Mouse (Mus musculus) limb, embryonic 12.5 days (tissue): ENCODE results near the gene A830018L16Rik. TPM values are rescaled to one million over a fixed set of nuclear protein-coding genes. Genes with fewer than 3 reads are reported as not detected.
"Not testable (repeated sequence)": the region's sequence is repeated elsewhere in the genome, so short reads cannot be mapped to it uniquely, and the experiment has no call there.

Experiments
- ATAC-seq: fragments of 200-750 bp; cut with Nextera tagmentation; 2 replicates; pipeline ENCODE4 v1.8.0; 2017; ENCODE audit warnings: low read depth, moderate TSS enrichment; ENCODE audit not compliant: insufficient number of reproducible peaks, insufficient read depth, low FRiP score, low TSS enrichment
- H3K27ac ChIP-seq: fragments of 300-500 bp; sonication (generic); 2 replicates; pipeline ENCODE4 v1.5.1; 2016; ENCODE audit warnings: mild to moderate bottlenecking, moderate library complexity
- H3K27me3 ChIP-seq: fragments of 300-500 bp; sonication (generic); 2 replicates; pipeline ENCODE4 v1.6.1; 2016; ENCODE audit warnings: mild to moderate bottlenecking, moderate library complexity
- H3K36me3 ChIP-seq: fragments of 300-500 bp; sonication (generic); 2 replicates; pipeline ENCODE4 v1.6.1; 2016; ENCODE audit warnings: mild to moderate bottlenecking, moderate library complexity
- H3K4me1 ChIP-seq: fragments of 300-500 bp; sonication (generic); replicated peaks from 2 replicates; pipeline ENCODE4 v1.6.1; 2016
- H3K4me2 ChIP-seq: fragments of 300-500 bp; sonication (generic); 2 replicates; pipeline ENCODE4 v1.6.1; 2016; ENCODE audit warnings: mild to moderate bottlenecking, moderate library complexity
- H3K4me3 ChIP-seq: fragments of 300-500 bp; sonication (generic); replicated peaks from 2 replicates; pipeline ENCODE4 v1.5.1; 2016; ENCODE audit warnings: mild to moderate bottlenecking
- H3K9ac ChIP-seq: fragments of 300-500 bp; sonication (generic); replicated peaks from 2 replicates; pipeline ENCODE4 v1.6.1; 2016; ENCODE audit warnings: mild to moderate bottlenecking, moderate library complexity
- H3K9me3 ChIP-seq: fragments of 300-500 bp; sonication (generic); 2 replicates; pipeline ENCODE4 v1.6.1; 2016; ENCODE audit warnings: mild to moderate bottlenecking, moderate library complexity
- WGBS: fragments of 180-500 bp; shearing (Covaris S2); methylation state at CpG from one replicate; pipeline ENCODE4 v1.1.7; 2016; 5-methylcytosine and 5-hydroxymethylcytosine counted together
- polyA plus RNA-seq: library from polyadenylated mRNA; unstranded; fragments of >200 nt; fragmentation: Nextera tagmentation; extraction: Ambion mirVana; gene quantifications from 2 replicates; pipeline ENCODE4 v1.2.1, GENCODE M21; 2016

The A830018L16Rik gene
- polyA plus RNA-seq, 1 experiment from 2014 or later: 2.3 TPM

GRCm38 (mm10) chr1:11467065-11467643 is 53.2 kb downstream of the A830018L16Rik start:
- WGBS: 51% methylated on average over 5 of the region's 5 CpGs
- no peaks in the 10 kb centered on the region for H3K9me3 ChIP-seq
- ATAC-seq: no peak

GRCm38 (mm10) chr1:11492936-11493335 is 79.0 kb downstream of the A830018L16Rik start:
- Histone ChIP-seq H3K4me1 (no peaks in the 10 kb centered on the region), H3K9ac (no peak overlapping the region), H3K36me3 (no peaks in the 10 kb centered on the region), H3K27me3 (no peaks in the 10 kb centered on the region), H3K4me2 (no peak overlapping the region), H3K4me3 (no peak overlapping the region), H3K9me3 (no peaks in the 10 kb centered on the region), H3K27ac (no peak overlapping the region)
- WGBS: 71% methylated on average over 2 of the region's 2 CpGs
- no peak for ATAC-seq

More at GRCm38 (mm10) chr1:11467065-11467643, 53.2 kb downstream of the A830018L16Rik start:
- Histone ChIP-seq H3K4me2 (no peak overlapping the region), H3K4me1 (no peaks in the 10 kb centered on the region), H3K27me3 (no peaks in the 10 kb centered on the region), H3K27ac (no peak overlapping the region), H3K9ac (no peak overlapping the region), H3K36me3 (no peaks in the 10 kb centered on the region), H3K4me3 (no peak overlapping the region)

DNA sequence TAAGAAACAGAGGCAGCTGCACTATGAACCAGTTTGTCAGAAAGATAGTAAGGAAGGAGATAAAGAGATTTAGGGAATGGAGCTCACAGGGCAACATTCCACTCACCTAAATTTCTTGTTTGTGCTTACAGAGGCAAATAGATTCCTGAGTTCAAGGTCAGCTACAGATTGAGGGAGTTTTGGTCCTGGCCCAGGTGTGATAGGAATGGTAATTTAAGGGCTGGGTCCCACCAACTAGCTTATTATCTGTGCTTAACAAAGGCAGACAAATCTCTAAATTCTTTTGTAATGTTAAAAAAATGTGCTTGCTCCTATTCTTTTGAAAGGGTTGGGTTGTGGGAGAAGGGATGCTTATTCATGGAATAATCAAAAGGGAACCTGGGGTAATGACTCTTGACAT is 87.7 kb downstream of the A830018L16Rik start:
- H3K27ac ChIP-seq: no peak overlapping the region
- H3K4me1 ChIP-seq: no peaks in the 10 kb centered on the region
- no peaks in the 10 kb centered on the region for H3K36me3 ChIP-seq
- no peaks in the 10 kb centered on the region for H3K27me3 ChIP-seq
- no peak overlapping the region for H3K9ac ChIP-seq
- H3K4me2 ChIP-seq: no peak overlapping the region
- H3K4me3 ChIP-seq: no peak overlapping the region
- ATAC-seq: no peak
- no peaks in the 10 kb centered on the region for H3K9me3 ChIP-seq

DNA sequence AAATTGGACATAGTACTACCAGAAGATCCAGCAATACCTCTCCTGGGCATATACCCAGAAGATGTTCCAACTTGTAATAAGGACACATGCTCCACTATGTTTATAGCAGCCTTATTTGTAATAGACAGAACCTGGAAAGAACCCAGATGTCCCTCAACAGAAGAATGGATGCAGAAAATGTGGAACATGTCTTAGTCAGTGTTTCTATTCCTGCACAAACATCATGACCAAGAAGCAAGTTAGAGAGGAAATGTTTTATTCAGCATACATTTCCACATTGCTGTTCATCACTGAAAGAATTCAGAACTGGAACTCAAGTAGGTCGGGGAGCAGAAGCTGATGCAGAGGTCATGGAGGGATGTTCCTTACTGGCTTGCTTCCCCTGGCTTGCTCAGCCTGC is 135.9 kb downstream of the A830018L16Rik start:
- H3K4me3 ChIP-seq, ATAC-seq, H3K4me1 ChIP-seq, H3K9ac ChIP-seq, H3K4me2 ChIP-seq, H3K9me3 ChIP-seq, H3K36me3 ChIP-seq, H3K27me3 ChIP-seq, H3K27ac ChIP-seq: not testable (repeated sequence)
- 77% methylated on average over 1 of the region's 1 CpGs for WGBS

GRCm38 (mm10) chr1:11565309-11565708 is 151.4 kb downstream of the A830018L16Rik start:
- Histone ChIP-seq H3K36me3 (no peaks in the 10 kb centered on the region), H3K4me1 (no peaks in the 10 kb centered on the region), H3K9ac (no peak overlapping the region), H3K27me3 (no peaks in the 10 kb centered on the region), H3K27ac (no peak overlapping the region), H3K4me2 (no peak overlapping the region), H3K9me3 (no peaks in the 10 kb centered on the region), H3K4me3 (no peak overlapping the region)
- 7% methylated on average over 6 of the region's 6 CpGs for WGBS
- peak; percentile 59; the same call in 1 of the 2 replicates for ATAC-seq

DNA sequence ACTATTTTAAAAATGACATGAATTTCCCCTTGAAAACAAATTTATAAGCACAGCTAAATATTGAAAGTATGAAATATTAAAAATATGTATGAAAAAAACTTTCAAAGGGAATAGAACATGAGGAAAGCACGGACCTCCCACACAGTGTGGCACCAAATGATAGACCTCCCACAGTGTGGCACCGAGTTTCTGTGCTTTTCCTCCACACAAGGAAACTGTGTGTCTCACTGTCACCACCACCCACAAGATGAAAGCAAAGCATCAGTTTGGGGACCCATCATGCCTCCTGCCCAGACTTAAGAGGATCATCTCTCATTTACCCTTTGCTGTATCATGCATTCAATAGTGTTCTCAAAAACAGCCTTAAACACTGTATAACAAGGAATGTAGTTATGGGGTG is 152.8 kb downstream of the A830018L16Rik start:
- no peak for ATAC-seq
- H3K27ac ChIP-seq: no peak overlapping the region
- no peaks in the 10 kb centered on the region for H3K4me1 ChIP-seq
- H3K9ac ChIP-seq: no peak overlapping the region
- 75% methylated on average over 2 of the region's 2 CpGs for WGBS
- no peak overlapping the region for H3K4me2 ChIP-seq
- H3K4me3 ChIP-seq: no peak overlapping the region
- H3K27me3 ChIP-seq: no peaks in the 10 kb centered on the region
- H3K9me3 ChIP-seq: no peaks in the 10 kb centered on the region
- no peaks in the 10 kb centered on the region for H3K36me3 ChIP-seq

DNA sequence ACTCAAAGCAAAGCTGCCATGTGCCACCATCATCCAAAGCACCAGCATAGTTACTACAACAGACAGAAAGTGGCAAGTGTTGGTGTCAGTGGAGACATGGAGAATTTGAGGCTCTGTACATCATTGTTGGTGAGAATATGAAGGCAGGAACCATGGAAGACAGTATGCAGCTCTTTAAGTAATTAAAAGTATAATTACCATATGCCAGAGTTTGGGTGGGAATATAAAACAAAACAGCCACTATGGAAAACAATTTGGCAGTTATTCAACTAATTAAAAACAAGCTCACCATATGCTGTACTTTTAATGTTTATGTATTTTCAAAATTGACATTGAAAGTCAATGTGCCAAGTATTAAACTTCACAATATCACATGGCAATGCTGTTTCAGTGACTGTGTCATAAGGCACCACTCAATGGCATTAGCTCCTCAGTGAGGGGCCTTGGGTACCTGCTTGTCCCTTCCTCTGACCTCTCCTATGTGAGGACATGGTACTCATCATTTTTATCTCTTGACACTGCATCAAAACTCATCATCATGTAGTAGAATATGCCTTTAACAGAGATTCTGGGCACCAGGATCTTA is 153.5 kb downstream of the A830018L16Rik start:
- H3K27ac ChIP-seq: no peak overlapping the region
- H3K36me3 ChIP-seq: no peaks in the 10 kb centered on the region
- no peak overlapping the region for H3K4me2 ChIP-seq
- no peak overlapping the region for H3K9ac ChIP-seq
- no peak overlapping the region for H3K4me3 ChIP-seq
- H3K4me1 ChIP-seq: no peaks in the 10 kb centered on the region
- H3K9me3 ChIP-seq: no peaks in the 10 kb centered on the region
- ATAC-seq: no peak
- H3K27me3 ChIP-seq: no peaks in the 10 kb centered on the region

DNA sequence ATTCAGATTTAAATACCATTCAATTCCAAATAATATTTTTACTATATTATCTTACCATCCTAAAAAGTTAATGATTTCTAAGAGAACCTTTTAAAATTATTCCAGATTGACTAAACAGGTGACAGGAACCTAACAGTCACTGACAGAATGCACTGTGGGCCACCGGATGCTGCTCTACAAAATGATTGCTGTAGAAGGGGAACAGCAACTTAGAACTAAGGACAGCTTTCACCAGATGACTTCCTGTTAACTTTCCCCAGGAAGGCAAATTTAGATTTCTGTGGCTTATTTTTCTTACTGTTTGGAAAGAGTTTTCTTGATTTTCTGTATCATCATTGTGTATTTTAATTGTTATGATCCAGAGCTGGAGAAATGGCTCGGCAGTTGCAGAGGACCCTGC is 156.4 kb downstream of the A830018L16Rik start:
- no peak for ATAC-seq
- Histone ChIP-seq H3K4me2 (no peak overlapping the region), H3K9ac (no peak overlapping the region), H3K4me1 (no peaks in the 10 kb centered on the region), H3K36me3 (no peaks in the 10 kb centered on the region), H3K27ac (no peak overlapping the region), H3K27me3 (no peaks in the 10 kb centered on the region), H3K4me3 (no peak overlapping the region), H3K9me3 (no peaks in the 10 kb centered on the region)
- 83% methylated on average over 2 of the region's 2 CpGs for WGBS

DNA sequence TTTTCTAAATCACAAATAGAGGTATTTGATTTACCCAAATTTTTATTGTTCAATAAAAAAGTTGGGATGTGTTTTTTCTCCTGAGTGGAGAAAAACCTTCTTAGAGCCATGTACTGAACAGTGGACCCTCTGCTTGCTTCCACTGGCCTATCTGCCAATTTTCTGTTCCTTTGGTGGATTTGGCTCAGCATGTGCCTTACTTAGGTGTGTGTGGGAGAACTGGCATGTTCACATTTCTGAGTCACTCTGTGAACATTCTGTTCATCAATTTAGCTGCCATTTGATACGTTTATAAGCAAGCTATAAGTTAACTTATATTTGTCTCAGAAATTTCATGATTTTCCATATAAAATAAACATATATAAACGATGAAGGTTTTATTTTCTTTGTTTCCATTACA is 159.6 kb downstream of the A830018L16Rik start:
- Histone ChIP-seq H3K4me3 (no peak overlapping the region), H3K9me3 (no peaks in the 10 kb centered on the region), H3K36me3 (no peaks in the 10 kb centered on the region), H3K4me2 (no peak overlapping the region), H3K27me3 (no peaks in the 10 kb centered on the region), H3K9ac (no peak overlapping the region), H3K4me1 (no peaks in the 10 kb centered on the region), H3K27ac (no peak overlapping the region)
- 78% methylated on average over 2 of the region's 2 CpGs for WGBS
- no peak for ATAC-seq

GRCm38 (mm10) chr1:11580026-11580425 is 166.1 kb downstream of the A830018L16Rik start:
- H3K27me3 ChIP-seq: no peaks in the 10 kb centered on the region
- H3K4me2 ChIP-seq: no peak overlapping the region
- no peak overlapping the region for H3K4me3 ChIP-seq
- H3K36me3 ChIP-seq: no peaks in the 10 kb centered on the region
- H3K27ac ChIP-seq: no peak overlapping the region
- no peak overlapping the region for H3K9ac ChIP-seq
- ATAC-seq: no peak
- no peaks in the 10 kb centered on the region for H3K9me3 ChIP-seq
- no peaks in the 10 kb centered on the region for H3K4me1 ChIP-seq
- 77% methylated on average over 4 of the region's 4 CpGs for WGBS

DNA sequence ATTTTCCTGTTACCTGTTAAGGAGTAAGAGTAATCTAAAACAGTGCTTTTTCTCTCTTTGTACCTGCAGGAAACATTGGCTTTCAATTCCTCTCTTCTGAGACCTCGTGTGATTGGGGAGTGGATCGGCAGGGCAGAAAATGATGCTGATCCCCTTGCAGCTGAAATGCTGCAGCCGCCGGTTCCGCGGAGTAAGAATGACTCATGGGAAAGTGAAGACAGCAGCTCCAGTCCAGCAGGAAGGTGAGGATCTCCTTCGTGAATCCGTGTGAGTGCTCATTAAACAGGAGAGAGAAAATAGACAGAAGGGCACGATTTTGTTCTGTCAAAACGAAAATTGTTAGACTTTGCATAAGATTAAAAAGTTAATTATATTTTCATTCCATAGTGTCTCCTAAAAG is 174.4 kb downstream of the A830018L16Rik start:
- no peak overlapping the region for H3K9ac ChIP-seq
- H3K4me1 ChIP-seq: no peaks in the 10 kb centered on the region
- ATAC-seq: no peak
- no peaks in the 10 kb centered on the region for H3K27me3 ChIP-seq
- WGBS: 78% methylated on average over 10 of the region's 10 CpGs
- no peaks in the 10 kb centered on the region for H3K9me3 ChIP-seq
- H3K27ac ChIP-seq: no peak overlapping the region
- no peaks in the 10 kb centered on the region for H3K36me3 ChIP-seq
- H3K4me3 ChIP-seq: no peak overlapping the region
- H3K4me2 ChIP-seq: no peak overlapping the region

DNA sequence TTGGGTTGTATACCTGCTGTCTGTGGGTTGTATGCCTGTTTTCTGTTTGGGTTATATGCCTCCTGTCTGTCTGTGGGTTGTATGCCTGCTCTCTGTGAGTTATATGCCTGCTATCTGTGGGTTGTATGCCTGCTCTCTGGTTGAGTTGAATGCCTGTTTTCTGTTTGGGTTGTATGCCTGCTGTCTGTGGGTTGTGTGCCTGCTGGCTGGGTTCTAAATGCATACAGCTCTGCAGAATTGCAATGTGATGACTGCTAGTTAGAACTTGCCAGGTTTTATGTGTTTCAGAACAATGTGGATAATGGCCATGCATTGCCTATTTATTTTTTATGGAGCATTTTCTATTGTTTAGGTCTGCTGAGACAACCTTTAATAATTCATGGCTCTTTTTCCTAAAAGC is 236.2 kb downstream of the A830018L16Rik start:
- no peaks in the 10 kb centered on the region for H3K36me3 ChIP-seq
- no peaks in the 10 kb centered on the region for H3K9me3 ChIP-seq
- no peaks in the 10 kb centered on the region for H3K4me1 ChIP-seq
- H3K4me2 ChIP-seq: no peak overlapping the region
- no peak overlapping the region for H3K27ac ChIP-seq
- no peak for ATAC-seq
- no peaks in the 10 kb centered on the region for H3K27me3 ChIP-seq
- no peak overlapping the region for H3K9ac ChIP-seq
- H3K4me3 ChIP-seq: no peak overlapping the region
